Mouse (Mus musculus): ENCODE results near the gene Gm34302.
"Not testable (repeated sequence)": the region's sequence is repeated elsewhere in the genome, so short reads cannot be mapped to it uniquely, and the experiment has no call there.

Gm34302 gene

DNA sequence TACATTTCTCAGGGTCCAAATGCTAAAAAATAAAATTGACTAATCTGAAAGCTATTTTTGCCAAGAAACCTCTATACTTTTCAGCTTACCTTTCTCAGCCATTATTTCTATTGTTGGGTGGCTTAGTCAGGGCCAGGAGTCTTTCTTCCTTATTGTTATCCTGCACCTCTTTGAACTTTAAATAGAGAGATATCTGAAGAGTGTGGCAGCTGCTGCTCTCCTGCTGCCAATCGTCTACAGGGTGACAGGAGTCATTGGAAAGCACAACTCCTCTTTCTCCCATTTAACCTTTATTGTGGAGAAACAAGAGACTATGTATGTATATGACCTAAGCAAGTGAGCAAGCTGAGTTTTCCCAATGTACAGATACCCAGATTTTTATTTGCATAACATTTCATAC lies at the start of gene Gm34302:
TSS of gene Gm34302 (minus strand) at position 154 of the 400 bp plus-strand sequence.
- DNase-seq, result no peak

DNA sequence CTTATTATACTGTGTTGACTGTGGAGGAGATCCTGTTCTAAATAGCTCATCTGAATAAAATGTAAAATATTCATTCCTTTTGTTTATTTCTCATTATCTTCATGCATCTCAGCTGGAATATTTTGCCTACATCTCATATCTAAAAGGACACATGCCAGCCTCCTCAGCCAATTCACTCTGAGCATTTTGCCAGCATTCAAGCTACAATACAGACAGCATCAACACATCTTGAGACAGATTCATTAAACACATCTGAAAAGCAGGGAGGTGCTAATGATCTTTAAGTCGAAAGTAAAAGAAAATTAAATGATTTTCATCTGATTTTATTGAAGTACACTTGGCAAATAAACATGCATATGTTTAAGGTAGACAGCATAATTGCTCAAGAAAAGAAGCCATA lies 48.2 kb upstream of the Gm34302 start:
- no peak for DNase-seq

DNA sequence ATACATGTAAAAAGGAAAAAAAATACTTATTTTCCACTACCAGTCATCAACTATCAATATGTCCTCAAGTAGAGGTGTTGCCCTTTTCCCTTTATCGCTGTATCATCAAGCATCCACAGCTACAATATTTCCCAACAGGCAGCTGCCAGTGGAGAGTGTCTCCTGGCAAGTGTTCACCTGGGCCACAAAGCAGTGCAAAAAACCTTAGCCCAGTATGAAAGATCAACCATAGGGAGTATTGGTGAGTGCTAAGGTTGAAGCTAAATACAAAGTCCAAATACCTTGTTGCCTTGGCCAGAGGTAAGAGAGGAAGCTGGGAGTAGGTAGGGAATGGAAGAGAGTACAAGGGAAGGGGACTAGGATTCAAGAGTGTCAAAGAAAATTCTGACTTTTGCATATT lies 34.0 kb upstream of the Gm34302 start:
- no peak for DNase-seq

DNA sequence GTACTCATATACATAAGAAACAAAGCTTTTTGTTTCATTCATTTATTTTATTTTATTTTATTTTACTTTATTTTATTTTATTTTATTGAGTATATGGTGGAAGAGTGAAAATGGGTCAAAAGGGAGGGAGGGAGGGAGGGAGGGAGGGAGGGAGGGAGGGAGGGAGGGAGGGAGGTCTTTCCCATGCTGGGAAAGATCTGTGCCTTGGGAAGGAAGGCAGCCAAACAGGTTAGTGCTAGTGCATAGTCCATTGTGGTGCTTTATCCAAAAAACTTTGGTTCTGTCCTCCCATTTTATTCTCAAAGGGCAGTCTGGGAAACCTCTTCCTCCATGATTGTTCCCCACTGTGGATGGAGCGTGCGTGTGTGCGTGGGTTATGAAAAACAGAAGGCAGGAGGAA lies 32.6 kb upstream of the Gm34302 start:
- DNase-seq, result not testable (repeated sequence)

DNA sequence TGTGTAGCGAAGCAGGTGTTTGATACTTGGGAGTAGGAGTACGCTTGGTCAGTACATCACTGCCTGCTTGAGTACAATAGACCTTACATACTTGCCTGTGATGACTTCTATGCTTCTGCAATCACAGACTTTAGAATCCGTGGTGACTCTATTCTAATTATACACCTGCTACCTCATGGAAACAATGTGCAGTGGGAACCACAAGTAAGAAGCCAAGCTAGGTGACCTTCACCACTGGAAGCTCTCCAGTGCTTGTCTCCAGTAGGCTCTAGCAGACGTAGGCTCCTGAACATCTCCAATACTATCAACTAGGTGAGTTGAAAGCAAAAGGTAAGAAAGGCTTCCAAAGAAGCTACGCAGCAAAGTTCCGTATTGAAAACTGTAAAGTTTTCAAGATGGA lies 27.6 kb upstream of the Gm34302 start:
- no peak for DNase-seq

DNA sequence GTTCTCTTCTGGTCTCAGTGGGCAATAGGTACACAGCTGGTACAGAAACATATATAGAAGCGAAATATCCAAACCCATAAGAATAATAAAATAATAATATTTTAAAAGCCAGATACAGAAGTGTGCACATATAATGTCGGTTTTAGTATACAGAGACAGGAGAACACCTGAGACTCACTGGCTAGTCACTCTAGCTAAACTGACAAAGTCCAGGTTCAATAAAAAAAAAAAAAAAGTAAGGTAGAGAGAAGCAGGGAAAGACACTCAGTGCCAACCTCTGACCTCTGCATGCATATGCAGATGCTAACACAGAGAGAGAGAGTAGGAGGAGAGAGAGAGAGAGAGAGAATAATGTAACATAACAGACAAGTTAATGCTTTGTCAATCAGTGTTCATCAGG lies 25.8 kb upstream of the Gm34302 start:
- no peak for DNase-seq

DNA sequence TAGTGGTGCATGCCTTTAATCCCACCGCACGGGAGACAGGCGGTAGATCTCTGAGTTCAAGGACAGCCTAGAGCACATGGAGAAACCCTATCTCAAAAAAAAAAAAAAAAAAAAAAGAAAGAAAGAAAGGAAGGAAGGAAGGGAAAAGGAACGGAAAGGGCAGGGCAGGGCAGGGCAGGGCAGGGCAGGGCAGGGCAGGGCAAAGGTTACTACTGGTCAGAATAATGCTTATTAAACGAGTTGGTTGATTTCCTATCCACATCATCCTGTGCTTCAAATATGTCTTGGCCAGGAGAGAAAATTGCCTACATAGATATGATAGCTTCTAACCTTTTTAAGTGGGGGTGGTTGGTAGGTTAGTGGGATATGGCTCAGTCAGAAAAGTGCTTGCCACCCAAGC lies 25.2 kb upstream of the Gm34302 start:
- no peak for DNase-seq

DNA sequence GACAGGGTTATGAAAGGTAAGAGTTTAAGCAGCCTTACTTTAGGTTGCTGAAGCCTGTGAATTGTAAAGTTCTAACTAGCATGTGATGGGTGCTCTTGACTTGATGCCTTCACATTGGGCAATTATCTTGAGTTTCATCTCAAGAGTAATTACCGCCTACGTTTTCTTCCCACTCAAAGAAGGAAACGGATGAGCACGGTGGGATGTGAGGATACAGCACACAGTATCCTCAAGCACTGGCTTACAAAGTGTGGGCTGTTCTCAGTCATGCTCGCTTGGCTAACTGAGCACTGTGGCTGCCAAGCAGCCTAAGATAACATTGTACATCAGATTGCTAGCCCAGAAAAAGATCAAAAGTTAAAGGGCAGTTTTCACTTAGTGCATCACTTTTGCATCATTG lies 20.8 kb upstream of the Gm34302 start:
- DNase-seq, result no peak

DNA sequence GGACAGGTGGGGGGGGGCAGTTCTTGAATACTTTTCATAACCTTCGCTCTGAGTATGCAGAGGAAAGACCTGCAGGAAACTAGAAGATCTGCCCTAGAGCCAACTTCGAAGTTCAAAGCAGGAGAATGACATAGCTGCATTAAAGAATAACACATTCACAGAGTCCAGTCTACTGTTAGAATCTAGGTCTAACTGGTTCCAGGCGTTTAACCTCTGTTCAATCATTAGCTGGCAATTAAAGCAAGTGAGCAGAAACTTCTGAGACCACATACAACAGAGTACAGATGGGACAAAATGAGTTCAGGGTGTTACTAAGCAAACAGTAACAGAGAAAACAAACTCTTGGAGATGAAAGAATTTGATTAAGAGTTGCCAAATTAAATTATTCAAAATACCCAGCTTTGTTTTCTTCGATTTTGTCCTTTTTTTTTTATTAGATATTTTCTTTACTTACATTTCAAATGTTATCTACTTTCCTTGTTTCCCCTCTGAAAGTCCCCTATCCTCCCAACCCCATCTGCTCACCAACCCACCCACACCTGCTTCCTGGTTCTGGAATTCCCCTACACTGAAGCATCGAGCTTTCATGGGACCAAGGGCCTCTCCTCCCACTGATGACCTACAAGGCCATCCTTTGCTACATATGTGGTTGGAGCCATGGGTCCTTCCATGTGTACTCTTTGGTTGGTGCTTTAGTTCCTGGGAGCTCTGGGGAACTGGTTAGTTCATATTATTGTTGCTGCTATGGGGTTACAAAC lies 11.1 kb upstream of the Gm34302 start:
- DNase-seq, result no peak

DNA sequence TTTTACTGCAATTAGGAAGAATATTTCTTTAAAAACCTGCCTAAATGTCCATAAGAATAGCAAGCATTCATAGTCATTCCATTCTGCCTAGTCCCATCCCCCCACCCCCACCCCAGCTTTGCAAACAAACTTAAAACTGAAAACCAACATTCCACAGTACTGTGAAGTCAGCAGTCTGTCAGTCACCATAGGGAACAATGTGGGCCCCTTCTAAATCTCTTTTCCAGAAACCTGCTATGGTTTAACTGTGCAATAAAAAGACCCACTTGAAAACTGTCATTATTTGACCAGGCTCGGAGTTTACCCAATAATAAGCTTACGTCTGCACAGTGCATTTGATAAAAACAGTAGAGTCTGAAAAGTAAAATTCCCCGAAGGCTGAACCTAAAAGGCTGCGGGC lies 9.9 kb upstream of the Gm34302 start:
- DNase-seq, result no peak

DNA sequence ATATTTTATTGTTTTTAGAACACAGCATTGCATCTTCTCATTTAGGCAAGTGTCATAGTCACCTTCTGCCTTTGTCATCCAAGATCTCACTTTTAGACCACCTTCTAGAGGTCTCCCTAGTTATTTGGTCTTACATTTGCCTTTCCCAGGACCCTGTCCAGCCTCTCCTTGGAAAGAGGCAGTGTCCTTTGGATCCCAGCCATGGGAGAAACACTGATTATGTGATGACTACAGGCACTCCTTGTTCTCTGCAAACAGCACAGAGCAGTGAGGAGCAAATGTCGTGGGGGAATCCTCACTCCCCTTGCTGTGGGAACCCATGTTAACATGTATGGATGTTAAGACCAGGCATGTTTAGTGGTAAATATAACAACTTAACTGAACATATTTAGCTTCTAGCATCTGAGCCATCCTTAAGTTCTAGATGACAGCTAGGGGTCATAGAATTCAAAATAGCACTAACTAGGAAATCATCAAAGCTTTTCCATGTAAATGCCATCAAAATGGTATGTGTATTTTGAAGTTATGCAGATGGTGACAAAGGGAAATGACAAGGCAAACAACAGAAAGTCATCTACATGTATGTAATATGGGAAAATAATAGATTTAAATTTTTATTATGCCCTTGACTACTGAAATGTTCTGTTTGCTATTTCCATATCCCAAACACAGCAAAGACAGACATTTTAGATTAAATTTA lies 43.1 kb downstream of the Gm34302 start:
- no peak for DNase-seq

DNA sequence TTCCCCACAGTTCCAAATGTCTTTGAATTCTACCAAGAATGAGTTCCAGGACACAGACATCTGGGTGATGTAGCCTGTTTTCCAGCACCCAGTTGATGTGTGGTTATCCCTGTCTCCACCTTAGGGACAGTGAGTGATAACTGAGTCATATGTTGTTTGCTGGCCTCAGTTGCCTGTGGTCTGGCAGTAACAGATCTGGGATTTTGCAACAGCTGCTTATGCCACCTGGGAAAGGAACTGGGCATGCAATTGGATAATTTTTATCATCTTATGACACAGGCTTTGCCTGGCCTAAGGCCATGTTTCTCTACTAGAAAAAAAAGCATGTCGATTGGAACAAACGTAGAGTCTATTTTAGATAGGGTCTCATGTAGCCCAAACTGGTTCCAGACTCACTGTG lies 43.9 kb downstream of the Gm34302 start:
- no peak for DNase-seq

DNA sequence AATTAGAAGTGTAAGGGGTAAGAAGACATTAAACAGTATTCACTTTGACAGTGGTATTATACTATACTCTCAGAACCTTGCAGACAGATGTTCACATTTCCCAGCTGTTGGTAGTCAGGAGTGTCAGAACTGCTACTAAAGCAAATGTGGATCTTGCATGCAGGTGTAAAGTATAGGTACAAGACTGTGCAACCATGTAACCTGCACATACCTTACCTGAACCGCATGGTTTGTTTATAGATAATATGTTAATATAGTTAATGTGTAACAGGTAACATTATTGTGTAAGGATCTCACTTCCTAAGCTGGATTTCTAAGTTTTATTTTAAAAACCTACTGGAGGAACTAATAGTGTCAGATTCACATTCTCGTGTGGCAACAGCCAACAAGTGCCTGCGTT lies 44.8 kb downstream of the Gm34302 start:
- no peak for DNase-seq

All from cerebellum, postnatal 36 days (tissue).